Mouse (Mus musculus) spleen, adult 18-20 months (tissue): ENCODE measurements around the gene Evi5l.
"Not testable (repeated sequence)": the region's sequence is repeated elsewhere in the genome, so short reads cannot be mapped to it uniquely, and the experiment has no call there.

Experiments used
- DNase-seq, 2 experiments: peaks; one replicate each; pipeline ENCODE4 v3.0.0; 2022; ENCODE audit warnings: mixed read lengths in 2 of 2

Gene Evi5l

GRCm38 (mm10) chr8:4239193-4239890, 73.0 kb downstream of the Evi5l start:
- DNase-seq = no peak

DNA sequence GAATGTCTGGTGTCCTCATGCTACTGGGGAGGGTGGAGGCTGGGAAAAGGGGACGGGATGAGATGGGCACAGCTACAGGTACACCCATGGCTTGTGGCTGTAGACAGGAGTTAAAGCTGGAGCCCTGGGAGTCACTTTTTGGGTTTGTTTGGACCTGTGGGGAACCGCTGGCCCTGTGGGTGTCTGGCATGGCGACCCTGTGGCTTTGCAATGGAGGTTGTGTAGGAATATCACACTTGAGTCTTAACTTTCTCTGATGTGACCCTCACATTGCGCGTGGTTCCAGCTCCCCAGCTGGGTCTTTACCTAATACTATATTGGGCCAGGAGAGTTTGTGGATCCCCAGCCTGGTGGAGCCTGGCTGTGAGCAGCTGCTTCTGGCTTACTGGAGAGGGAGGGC, 78.7 kb downstream of the Evi5l start:
- DNase-seq = no peak

DNA sequence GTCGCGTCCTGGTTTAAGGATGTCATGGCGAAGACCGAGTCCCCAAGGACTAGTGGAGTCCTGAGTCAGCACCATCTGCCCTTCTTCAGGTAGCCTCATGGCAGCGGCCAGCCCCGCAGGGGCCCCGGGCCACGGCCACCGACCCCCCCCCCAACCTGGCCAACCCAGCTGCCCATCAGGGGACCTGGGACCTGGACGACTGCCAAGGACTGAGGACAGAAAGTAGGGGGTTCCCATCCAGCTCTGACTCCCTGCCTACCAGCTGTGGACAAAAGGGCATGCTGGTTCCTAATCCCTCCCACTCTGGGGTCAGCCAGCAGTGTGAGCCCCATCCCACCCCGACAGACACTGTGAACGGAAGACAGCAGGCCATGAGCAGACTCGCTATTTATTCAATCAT, 79.4 kb downstream of the Evi5l start:
- no peak for DNase-seq

DNA sequence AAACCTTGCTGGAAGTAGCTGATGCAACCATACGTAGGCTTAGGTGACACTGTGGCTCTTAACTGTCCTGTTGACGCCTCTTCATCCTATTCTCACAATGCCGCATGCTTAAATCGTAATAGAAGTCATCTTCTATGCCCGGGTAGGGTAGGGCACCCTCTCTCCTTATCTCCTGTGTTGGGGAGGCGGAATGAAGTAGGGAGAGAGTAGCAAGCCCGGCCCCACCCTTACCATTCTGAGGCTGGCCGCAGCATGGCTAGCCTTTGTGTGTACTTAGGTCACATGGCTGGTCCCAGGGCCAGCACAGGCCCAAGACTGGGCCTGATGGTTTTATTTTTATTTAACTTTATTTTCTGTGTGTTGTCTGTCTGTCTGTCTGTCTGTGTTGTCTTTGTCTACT, 80.9 kb downstream of the Evi5l start:
- no peak for DNase-seq

DNA sequence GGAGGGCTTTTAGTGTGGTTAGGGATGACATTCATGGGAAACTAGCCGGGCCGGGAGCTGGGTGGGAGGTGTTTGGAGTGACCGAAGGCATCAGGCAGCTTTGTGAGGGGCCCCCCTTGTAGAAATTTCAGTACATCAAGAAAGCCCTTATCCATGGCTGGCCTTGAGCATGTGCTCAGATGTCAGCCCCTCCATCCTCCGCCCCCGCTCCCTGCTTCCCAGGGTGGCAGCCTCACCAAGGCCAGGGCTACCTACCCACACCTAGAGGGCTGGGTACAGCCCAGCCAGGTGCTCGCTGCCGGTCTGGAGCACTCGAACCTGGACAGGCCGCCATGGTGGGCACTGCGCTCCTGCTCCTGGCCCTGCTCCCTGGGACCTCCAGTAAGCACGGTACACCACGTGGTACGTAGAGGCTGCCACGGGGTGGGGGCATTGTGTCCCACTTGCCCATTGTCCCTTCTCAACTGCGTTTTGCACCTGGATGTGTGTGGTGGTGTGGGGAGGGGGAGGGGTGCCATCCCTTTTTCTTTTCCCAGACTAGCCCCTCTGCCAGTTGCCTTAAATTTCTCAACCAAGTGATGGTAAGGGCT, 81.7 kb downstream of the Evi5l start, which contains the start of gene Tgfbr3l:
TSS of gene Tgfbr3l (plus strand) at position 264 of the 590 bp plus-strand sequence.
- no peak for DNase-seq

DNA sequence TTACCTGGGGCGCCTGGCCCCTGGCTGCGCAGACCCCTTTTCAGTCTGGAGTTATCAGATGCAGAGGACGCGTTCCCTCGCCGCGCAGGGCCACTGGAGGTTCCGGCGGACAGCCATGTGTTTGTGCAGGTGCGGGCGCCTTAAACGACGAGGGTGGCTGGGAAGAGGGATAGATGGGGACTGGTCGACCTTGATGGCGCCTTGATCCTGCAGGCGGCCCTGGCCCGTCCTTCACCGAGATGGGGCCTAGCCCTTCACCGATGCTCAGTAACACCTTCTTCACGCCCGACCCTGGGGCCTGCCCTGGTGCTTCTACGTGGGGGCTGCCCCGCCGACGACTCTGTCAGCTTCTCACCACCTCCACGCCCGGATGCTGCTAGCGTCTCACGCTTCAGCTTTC, 82.8 kb downstream of the Evi5l start:
- DNase-seq = no peak

DNA sequence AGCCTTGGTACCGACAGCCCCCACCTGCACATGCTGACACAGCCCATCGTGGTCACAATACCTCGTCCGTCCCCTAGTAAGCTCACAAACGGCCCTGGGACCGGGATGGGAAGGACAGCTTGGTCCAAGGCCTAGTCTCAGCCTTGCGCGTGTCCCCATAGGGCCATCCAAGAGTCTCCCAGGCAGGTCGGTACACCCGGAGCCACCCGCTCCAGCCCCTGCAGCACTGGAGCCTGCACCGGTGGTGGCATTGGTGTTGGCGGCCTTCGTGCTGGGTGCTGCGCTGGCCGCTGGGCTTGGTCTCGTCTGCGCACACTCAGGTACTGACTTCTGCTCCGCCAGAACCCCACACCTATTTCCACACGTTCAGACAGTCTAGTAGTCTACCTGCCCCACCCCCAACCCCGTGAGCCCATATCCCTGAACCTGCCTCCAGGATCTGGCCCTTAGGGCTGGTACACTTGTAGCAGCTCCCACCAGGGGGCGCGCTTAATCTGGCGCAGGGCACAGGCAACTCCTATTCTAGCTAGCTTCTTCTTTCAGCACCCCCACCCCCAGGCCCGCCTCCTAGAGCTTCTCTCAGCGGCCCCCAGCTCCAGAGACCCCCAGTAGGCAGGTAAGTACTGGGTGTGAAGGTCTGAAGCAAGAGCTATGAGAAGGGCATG, 84.1 kb downstream of the Evi5l start:
- DNase-seq = peak; percentile 65 to 86

- DNase-seq = no peak
Observed at GRCm38 (mm10) chr8:4252116-4252760, 85.9 kb downstream of the Evi5l start.

DNA sequence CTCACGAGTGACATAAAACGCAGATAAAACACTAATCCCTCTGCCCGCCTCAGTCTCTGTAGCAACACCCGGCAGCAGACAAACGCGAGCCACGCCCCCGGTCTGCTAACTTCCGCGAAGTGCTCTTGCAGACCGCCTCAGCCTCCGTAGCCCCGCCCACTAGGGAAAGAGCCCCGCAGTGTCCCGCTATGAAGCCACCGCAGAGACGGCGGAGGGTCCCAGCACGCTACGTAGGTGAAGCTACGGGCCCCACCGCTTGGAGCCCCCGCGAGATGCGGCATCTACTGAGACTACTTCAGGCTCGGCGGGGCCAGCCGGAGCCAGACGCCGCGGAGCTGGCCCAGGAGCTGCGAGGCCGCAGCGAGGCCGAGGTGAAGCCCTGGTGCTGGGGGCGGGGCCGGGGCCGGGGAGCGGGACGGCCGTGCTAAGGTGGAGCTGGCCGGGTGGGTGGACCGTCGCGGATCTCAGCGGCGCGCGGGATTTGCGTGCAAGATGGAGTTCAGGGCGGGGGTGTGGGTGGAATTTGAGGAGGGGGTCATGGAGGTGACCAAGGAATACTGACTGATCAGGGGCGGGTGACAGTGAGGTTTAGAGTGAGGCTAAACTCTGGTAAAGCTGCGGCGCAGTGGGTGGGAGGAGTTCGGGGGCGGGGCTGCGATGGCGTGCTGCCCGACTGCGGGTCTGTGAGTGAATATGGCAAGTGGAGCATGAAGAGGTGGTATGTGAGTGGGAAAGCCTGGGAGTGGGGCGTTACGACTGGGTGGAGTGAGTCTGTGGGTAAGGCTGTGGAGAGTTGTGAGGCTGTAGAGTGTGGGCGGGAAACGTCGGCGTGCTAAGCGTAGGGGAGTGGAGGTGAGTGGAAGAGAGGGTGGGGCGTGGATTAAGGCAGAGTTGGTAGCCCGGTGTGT, 86.8 kb downstream of the Evi5l start, which contains the start of gene Snapc2:
TSS of gene Snapc2 (plus strand) at position 147 of the 908 bp plus-strand sequence.
- DNase-seq = peak; percentile 90 to 98

DNA sequence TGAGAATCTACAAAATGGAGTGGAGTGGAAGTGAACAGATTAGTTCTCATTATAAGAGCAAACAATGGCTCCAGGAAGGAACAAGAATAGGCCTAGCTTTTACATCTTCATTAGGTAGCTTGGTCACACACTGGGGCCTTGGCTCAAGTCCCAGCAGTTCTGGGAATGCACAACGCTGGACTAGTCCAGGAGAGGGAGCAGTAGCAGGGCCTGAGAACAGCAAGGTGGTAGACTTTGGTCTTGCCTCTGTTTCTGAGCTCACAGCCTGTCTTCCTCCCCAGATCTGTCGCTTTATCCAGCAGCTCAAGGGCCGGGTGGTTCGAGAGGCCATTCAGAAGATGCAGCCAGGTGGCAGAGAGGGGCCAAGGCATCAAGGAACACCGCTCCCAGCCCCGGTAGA, 87.6 kb downstream of the Evi5l start:
- no peak for DNase-seq

DNA sequence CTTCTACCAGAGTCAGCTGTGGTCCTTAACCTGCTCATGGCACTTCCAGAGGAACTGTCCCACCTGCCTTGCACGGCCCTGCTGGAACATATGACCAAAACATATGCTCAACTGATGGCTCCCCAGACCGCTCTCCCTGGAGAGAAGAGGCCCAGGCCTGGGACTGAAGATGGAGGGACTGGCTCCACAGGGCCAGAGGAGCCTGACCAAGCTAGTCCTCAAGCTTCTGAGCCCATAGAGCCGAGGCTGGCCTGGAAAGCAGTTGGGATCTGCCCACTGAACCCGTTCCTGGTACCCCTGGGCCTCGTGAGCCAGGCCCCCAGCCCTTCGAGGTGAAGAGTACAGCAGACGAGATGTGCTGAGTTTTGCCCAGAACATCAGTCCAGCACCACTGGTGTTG, 89.1 kb downstream of the Evi5l start:
- DNase-seq = not testable (repeated sequence)

- no peak for DNase-seq
Observed at GRCm38 (mm10) chr8:4256911-4257310, 90.5 kb downstream of the Evi5l start.

- DNase-seq = no peak
Observed at GRCm38 (mm10) chr8:4257350-4257749, 91.0 kb downstream of the Evi5l start.

GRCm38 (mm10) chr8:4258233-4258632, 91.9 kb downstream of the Evi5l start:
- DNase-seq = peak; percentile 58 to 75

DNA sequence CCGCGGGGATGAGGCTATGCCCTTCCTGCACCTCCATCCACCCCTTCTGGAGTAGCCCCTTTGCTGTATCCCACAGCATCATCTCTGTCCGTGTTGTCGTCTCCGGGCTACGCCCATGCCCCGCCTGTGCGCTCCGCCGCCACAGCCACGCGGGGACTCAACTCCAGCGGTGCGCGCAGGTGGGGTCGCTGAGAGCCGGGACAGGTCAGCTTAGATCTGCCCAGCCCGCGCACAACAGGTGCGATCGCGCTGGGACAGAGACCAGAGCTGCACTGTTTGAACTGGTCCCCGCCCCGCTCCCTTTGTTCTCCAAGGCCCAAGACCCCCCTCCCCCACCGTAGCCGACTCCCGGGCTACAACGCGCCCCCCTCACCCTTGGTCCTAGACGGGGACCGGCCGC, 92.3 kb downstream of the Evi5l start:
- DNase-seq = peak in 1 of 2 experiments; percentile 40

- DNase-seq = peak; percentile 90 to 96
Observed at GRCm38 (mm10) chr8:4259125-4259804, 92.9 kb downstream of the Evi5l start, which contains the start of gene Ctxn1. TSS of gene Ctxn1 (minus strand) at chr8:4259274.

DNA sequence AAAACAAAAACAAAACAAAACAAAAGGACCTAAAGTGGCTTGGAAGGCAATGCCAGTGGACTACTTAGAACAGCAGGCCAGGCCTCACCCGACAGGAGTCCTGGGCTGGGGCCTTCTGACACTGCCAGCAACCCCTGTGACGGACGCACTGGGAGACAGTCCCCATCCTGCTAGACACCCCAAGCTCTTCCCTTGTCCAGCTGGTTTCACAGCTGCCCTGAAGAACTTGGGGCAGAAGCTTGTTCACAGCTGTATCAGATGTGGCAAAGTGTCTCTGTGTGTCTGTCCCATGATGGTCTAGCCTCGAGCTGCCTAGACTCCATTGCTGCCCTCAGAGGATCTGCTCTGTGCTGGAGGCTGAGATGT, 93.4 kb downstream of the Evi5l start:
- no peak for DNase-seq
